Mouse (Mus musculus): ENCODE results near the gene Gm21964. TPM values are rescaled to one million over a fixed set of nuclear protein-coding genes. Genes with fewer than 3 reads are reported as not detected.

Gm21964 gene
- total RNA-seq, 2 experiments from 2014 or later: not detected

DNA sequence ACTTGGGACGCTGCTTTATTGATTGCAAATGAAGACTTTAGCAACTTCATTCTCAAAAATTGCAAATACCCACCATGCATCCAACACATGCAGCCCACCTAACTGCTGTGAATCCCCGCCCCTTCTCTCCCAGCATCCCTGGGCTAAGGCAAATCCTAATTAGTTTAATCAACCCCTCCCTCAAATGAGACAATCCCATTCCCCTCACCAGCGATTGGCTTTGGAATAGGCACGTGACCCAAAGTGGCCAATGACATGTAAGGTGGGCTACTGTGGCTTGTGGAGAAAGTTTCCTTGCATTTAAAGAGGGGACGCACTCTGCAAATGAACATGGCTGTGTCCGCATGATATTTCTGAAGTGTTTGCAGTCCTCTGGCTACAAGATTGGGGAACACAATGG lies 51.9 kb downstream of the Gm21964 start:
- DNase-seq (ENCODE audit: low spot score in 2 of 2): peak in 1 of 2 experiments; percentile 22

Other genes with a start within 250 kb of the Gm21964 start
- gene Phlpp2, start 232.7 kb upstream of the Gm21964 start, total RNA-seq (2021): 10 to 100 TPM; 23.4 to 23.9 TPM
- not detected for gene Marveld3, start 139.0 kb upstream of the Gm21964 start, total RNA-seq (2021)
- not detected for gene Tat, start 110.8 kb upstream of the Gm21964 start, total RNA-seq (2021)
- not detected for gene Chst4, start 61.5 kb upstream of the Gm21964 start, total RNA-seq (2021)
- gene Zfp612, start 21.5 kb upstream of the Gm21964 start, total RNA-seq (2021): 10 to 100 TPM; 18.3 to 19.6 TPM
- gene Gm17720, start 1.5 kb downstream of the Gm21964 start, total RNA-seq (2021): not detected
- gene Calb2, start 67.0 kb downstream of the Gm21964 start, total RNA-seq (2021): 100 to 1,000 TPM; 106 to 116 TPM
- gene Cmtr2, start 114.5 kb downstream of the Gm21964 start, total RNA-seq (2021): 1 to 10 TPM; 6.1 to 6.7 TPM
- gene Hydin, start 165.8 kb downstream of the Gm21964 start, total RNA-seq (2021): 1 to 10 TPM; 1.0 to 1.4 TPM

Measured in layer of hippocampus, postnatal 10 days (tissue).